Mouse (Mus musculus) cortical plate, adult 2 months (tissue): Measurements from ENCODE around the gene Cox7b.

Experiments
- CTCF ChIP-seq: fragments of 200-500 bp; IDR thresholded peaks from 2 replicates; pipeline ENCODE4 v1.5.1; 2011; ENCODE audit warnings: mild to moderate bottlenecking, control low read depth, low read length; ENCODE audit not compliant: insufficient read depth; ENCODE audit errors: extremely low read depth
- POLR2A ChIP-seq: fragments of 200-500 bp; IDR thresholded peaks from 2 replicates; pipeline ENCODE4 v1.6.1; 2011; ENCODE audit warnings: mild to moderate bottlenecking, low read length, control low read depth; ENCODE audit not compliant: insufficient read depth; ENCODE audit errors: extremely low read depth

DNA sequence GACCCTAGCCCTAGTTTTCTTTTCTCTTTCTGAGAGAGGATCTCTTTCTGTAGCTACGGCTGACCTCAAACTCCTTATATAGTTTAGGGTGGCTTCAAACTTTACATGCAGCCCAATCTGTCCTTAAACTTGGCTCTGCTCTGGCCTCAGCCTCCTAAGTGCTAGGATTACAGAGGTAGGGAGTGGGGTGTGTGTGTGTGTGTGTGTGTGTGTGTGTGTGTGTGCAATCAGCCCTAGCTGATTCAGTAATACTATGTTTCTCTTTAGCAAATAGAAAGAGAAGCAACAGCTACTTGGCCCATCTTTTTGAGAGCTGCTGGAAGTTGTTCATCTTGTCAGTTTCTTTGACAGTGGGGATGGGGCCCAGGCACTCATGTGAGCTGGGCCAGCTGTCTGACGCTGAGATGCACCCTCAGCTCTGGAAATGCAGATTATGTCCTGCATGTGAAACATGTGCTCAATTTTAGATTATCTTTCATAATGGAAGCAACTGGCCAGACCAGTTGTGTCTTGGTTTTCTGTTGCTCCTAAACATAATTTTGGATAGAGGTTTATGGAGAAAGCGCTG lies 21.8 kb downstream of the Cox7b start:
- no peak for TF ChIP-seq POLR2A
- TF ChIP-seq CTCF, result no peak
